Mouse (Mus musculus): Measurements from ENCODE around the gene Rbm44.

GRCm38 (mm10) chr1:91123466-91123865 is 21.4 kb upstream of the Rbm44 start:
- TF ChIP-seq CTCF (IDR thresholded peaks at IDR 0.05; ENCODE audit: low read depth) = no peak
- no peak for TF ChIP-seq EP300 (IDR thresholded peaks at IDR 0.05; ENCODE audit: low read depth)
